Mouse (Mus musculus): ENCODE measurements at regions not wholly inside any gene's neighbourhood (a gene's known extent, or its start where the extent isn't known, plus 50 kb on each side); places are given as distances from the start of the nearest gene placed in this dataset.

DNA sequence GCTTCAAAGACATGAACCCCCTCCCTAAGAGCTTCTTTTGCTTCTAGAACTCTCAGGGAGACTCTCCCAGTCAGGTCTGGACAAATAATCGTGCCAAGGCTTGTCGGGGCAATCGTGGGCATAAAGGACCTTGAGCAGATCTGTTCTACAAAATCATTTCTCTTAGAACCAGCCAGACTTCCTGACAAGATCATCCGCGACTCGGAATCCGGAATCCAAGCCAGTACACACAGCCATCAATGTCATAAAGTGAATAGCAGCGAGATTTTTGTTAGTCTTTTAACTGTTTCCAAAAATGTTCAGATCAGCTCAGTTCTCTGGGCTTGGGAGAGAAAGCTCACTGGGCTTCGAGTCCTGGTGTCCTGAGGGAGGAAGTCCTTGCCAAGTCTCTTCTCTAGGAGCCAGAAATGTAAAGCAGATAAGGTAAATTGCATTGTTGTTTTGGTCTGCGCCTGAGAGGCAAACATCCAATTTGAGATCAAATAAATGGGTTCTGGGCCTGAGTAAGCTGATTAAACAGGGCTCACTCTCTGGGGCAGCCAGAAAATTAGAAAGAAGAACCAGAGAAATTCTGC is 92.9 kb upstream of the Fam78b start:
- TF ChIP-seq CTCF (IDR thresholded peaks at IDR 0.05; ENCODE audit: extremely low read depth, insufficient read depth, insufficient read length, insufficient replicate concordance) = no peak
- TF ChIP-seq POLR2A (IDR thresholded peaks at IDR 0.05; ENCODE audit: low read depth, low read length) = no peak
